Mouse (Mus musculus): ENCODE results near the gene Rpl36al.
A peak's percentile ranks its signal among the peaks of the same experiment; 100 is the strongest.

Rpl36al gene

DNA sequence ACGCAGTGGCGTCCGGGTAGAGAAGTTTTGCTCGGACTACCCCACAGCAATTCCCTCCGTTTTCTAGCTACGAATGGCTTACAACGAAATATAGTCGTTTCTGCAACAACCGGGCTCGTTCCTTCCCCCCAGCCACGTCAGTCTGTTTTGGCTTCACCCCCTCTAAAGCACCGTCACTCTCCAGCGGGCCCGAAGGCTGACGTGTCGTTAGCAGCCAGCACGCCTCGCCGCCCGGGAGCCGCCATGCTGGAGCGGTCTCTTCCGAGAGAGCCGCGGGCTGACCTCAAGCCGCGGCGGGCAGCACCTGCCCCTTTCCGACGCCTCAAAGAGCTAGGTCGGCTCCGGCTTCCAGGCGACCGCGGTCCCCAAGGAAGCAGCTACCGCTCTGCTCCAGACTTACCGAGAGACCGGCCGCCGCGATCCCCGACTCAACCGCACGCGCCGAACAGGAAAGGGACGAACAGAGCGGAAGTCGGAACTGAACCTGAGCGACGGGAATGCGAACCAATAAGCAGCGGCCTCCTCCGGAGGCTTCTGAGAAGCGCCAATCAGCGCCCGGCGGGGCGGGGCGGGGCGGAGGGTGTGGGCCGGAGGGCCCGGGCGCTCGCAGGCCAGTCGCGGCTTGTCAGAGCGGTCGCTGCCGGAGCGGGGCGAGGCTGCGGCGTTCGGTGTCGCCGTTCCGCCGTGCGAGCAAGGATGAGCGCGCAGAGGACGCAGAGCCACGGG, at the start of gene Rpl36al, which contains the start of gene Mgat2:
Rpl36al (minus strand) TSS at position 501 of the 726 bp plus-strand sequence.
Mgat2 (plus strand) TSS at position 575 of the 726 bp plus-strand sequence.
- DNase-seq (ENCODE audit: low spot score), result peak; percentile 96

- DNase-seq (ENCODE audit: low spot score), result no peak
Observed at GRCm38 (mm10) chr12:69229251-69229650, 45.4 kb upstream of the Rpl36al start.

- peak; percentile 73 for DNase-seq (ENCODE audit: low spot score)
Observed at GRCm38 (mm10) chr12:69227776-69228466, 44.0 kb upstream of the Rpl36al start, which contains the start of gene Pole2. TSS of gene Pole2 (minus strand) at chr12:69228195.

- no peak for DNase-seq (ENCODE audit: low spot score)
Observed at GRCm38 (mm10) chr12:69220613-69221277, 36.9 kb upstream of the Rpl36al start.

DNA sequence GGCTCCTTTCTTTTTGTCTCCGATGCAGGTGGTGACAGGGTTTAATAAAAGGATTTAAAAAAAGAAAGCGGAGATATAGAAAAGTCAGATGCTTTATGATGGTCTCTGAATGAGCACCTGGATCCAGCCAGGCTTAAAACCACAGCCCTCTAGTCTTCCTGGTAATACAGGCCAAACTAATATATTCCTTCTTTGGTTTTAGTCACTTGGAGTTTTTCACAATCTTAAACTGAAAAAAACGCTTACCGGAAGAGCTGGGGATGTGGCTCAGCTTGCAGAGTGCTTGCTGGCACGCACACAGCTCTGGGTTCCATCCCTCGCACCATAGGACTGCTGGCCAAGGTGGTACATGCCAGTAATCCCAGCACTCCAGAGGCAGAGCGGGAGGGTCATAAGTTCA, 32.7 kb upstream of the Rpl36al start:
- DNase-seq (ENCODE audit: low spot score), result no peak

DNA sequence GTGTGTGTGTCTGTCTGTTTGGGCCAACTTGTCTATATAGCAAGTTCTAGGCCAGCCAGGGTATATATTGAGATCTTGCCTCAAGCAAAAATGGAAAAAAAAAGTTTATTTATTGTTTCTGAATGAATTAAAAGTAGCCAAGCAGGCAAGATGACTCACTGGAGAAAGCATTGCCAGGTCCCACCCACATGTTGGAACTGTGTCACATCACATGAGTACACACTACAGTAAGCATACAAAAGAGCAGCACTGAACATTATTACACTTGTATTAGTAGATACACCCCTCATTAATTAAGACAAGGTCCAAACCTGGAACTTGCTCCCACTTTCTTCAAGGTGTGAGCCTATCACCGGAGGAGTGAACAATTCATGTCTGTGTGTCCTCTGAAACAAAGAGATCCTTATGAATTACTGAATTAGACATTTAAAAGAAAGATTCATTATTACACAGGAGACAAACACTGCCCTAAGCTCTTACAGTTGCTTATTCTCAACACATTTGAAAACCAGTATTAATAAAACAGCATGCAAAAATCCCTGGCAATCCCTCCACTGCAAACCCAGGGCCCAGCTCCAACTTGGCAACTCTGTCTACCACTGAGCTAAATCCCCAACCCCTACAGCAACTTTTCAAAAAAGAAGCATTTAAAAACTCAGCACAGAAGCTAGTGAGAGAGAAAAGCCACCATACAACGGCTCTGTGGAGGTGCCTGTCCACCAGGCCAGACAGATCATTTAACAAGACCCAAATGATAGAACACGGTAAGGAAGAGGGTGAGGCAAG, 31.3 kb upstream of the Rpl36al start:
- DNase-seq (ENCODE audit: low spot score), result peak; percentile 33

DNA sequence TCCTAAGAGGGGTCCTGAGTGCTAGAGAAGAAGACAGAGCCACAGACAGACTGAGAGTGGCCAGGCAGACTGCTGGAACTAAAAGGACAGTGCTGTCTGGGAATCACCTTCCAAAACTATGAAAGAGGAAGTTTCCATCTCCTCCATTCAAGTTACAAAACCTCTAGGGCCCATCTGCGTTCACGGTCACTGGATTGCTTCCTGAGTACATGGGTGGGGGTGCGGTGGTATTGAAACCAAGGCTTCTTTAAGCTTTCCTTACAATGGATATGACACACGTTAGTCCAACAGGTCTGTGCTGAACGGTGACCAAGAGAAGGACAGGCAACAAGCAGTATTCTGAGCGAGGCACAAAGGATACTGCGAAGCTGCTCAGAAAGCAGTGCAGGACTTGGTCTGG, 30.5 kb upstream of the Rpl36al start:
- no peak for DNase-seq (ENCODE audit: low spot score)

DNA sequence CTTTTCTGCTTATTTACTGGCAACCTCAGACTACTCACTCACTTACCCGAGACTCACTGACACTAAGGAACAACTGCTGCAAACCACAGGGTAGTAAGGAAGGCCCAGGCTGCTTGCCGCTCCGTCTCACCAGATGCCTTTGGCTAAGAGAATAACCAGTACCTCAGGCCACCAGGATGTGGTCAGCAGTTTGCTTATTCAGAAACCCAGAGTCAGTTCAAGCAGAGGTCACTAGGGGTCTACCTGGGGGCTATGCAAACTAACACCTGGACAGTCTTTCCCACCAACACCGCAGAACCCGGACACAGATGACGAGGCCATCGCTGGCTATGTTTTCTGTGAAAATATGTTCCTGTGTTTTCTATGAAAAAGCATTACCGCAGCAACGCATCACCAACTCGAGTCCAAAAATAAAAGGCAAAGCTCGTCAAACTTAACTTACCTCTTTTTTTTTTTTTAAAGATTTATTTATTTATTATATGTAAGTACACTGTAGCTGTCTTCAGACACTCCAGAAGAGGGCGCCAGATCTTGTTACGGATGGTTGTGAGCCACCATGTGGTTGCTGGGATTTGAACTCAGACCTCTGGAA, 29.4 kb upstream of the Rpl36al start:
- no peak for DNase-seq (ENCODE audit: low spot score)

DNA sequence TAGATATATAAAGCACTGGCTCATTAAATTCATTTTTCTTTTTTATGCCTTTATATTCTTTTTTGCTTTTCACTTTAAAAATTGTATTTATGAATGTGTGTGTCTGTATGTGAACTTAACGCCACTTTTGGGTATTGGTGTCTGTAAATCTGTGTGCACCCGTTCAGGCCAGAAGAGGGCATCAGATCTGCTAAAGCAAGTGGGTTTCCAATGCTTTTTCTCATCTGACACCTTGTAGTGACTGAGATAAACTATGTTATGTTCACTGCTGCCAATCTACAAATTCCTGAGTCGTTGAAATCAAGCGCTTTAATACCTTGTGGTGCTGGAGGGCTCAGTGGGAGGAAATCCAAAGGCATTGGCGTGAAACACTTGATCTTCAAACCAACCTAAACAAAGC, 27.2 kb upstream of the Rpl36al start:
- DNase-seq (ENCODE audit: low spot score), result no peak

GRCm38 (mm10) chr12:69210056-69210979, 26.4 kb upstream of the Rpl36al start:
- DNase-seq (ENCODE audit: low spot score), result no peak

GRCm38 (mm10) chr12:69208520-69208919, 24.6 kb upstream of the Rpl36al start:
- no peak for DNase-seq (ENCODE audit: low spot score)

- DNase-seq (ENCODE audit: low spot score), result no peak
Observed at GRCm38 (mm10) chr12:69207926-69208325, 24.0 kb upstream of the Rpl36al start.

- DNase-seq (ENCODE audit: low spot score), result no peak
Observed at GRCm38 (mm10) chr12:69207396-69207795, 23.5 kb upstream of the Rpl36al start.

GRCm38 (mm10) chr12:69204052-69204833, 20.4 kb upstream of the Rpl36al start, which contains the start of gene Gm49384:
TSS of gene Gm49384 (minus strand) at chr12:69204267.
- no peak for DNase-seq (ENCODE audit: low spot score)

DNA sequence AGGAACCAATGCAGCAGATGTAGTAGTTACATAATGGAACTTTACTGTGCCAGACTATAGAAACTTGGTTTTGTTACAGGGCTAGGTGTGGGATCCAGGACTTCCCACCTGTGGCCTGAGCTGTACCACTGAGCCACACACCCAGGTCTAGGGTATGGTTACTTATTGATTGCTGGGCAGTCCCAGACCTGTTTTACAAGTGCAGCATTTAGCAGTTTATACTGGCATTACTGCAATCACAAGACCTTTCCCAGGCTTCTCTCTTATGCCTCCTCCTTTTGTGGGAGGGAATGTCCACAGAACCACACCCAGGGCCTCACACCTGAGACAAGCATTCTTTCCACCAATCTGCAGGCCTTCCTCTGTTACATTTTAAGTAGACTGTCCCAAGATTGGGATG, 15.1 kb upstream of the Rpl36al start:
- DNase-seq (ENCODE audit: low spot score), result no peak

DNA sequence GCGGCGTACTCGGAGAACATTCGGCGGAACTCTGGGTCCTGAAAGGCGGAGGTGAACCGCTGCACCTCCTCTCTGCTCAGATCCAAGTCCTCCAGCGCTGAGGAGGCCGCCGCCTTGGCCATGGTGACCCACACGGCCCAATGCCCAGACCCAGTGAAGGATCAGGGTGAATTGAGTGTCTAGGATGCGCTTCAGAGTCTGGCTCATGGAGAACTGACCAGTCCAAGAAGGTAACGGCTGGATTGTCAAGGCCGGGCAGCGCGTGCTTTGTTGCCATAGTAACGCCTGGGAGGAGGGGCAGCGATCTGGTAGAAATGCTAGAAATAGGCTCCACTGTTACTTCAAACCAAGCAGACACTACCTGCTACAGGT, 14.3 kb upstream of the Rpl36al start, which contains the start of gene Dnaaf2:
Dnaaf2 (minus strand) TSS at position 266 of the 372 bp plus-strand sequence.
- peak; percentile 73 for DNase-seq (ENCODE audit: low spot score)

- DNase-seq (ENCODE audit: low spot score), result peak; percentile 19
Observed at GRCm38 (mm10) chr12:69197378-69198163, 13.7 kb upstream of the Rpl36al start.
